Mouse (Mus musculus): Measurements from ENCODE around the gene Kif19a. TPM values are rescaled to one million over a fixed set of nuclear protein-coding genes. Genes with fewer than 3 reads are reported as not detected.

The Kif19a gene
- polyA plus RNA-seq, 1 experiment from 2014 or later, result 0.66 TPM

- no peaks in the 10 kb centered on the region for H3K27me3 ChIP-seq (replicated peaks; ENCODE audit: control insufficient read depth, insufficient read depth, low read length)
- no peak overlapping the region for H3K4me2 ChIP-seq (ENCODE audit: low read length)
- no peak overlapping the region for H3K27ac ChIP-seq (ENCODE audit: low read length)
- H3K9me3 ChIP-seq (ENCODE audit: control insufficient read depth, low read length), result no peaks in the 10 kb centered on the region
- H3K9ac ChIP-seq (replicated peaks; ENCODE audit: low read depth, low read length), result no peak overlapping the region
- peaks cover 9% of the 10 kb centered on the region for H3K4me1 ChIP-seq (replicated peaks; ENCODE audit: control insufficient read depth, insufficient read depth, low read length)
- 49% methylated on average over 5 of the region's 5 CpGs for WGBS
- H3K4me3 ChIP-seq (replicated peaks; ENCODE audit: low read length), result no peak overlapping the region
- no peak for ATAC-seq
- H3K36me3 ChIP-seq (ENCODE audit: control insufficient read depth, insufficient read depth), result no peaks in the 10 kb centered on the region
These were observed 36.9 kb upstream of the Kif19a start for GRCm38 (mm10) chr11:114728333-114728732.

GRCm38 (mm10) chr11:114729832-114730363 lies 35.3 kb upstream of the Kif19a start:
- Histone ChIP-seq H3K36me3 (ENCODE audit: control insufficient read depth, insufficient read depth) (no peaks in the 10 kb centered on the region), H3K4me3 (replicated peaks; ENCODE audit: low read length) (no peak overlapping the region), H3K9ac (replicated peaks; ENCODE audit: low read depth, low read length) (no peak overlapping the region), H3K4me1 (replicated peaks; ENCODE audit: control insufficient read depth, insufficient read depth, low read length) (peaks cover 9% of the 10 kb centered on the region), H3K27me3 (replicated peaks; ENCODE audit: control insufficient read depth, insufficient read depth, low read length) (no peaks in the 10 kb centered on the region), H3K9me3 (ENCODE audit: control insufficient read depth, low read length) (no peaks in the 10 kb centered on the region), H3K27ac (ENCODE audit: low read length) (no peak overlapping the region), H3K4me2 (ENCODE audit: low read length) (no peak overlapping the region)
- 52% methylated on average over 6 of the region's 6 CpGs for WGBS
- no peak for ATAC-seq

- Histone ChIP-seq H3K27ac (ENCODE audit: low read length) (no peak overlapping the region), H3K36me3 (ENCODE audit: control insufficient read depth, insufficient read depth) (no peaks in the 10 kb centered on the region), H3K4me2 (ENCODE audit: low read length) (no peak overlapping the region), H3K4me1 (replicated peaks; ENCODE audit: control insufficient read depth, insufficient read depth, low read length) (peaks cover 9% of the 10 kb centered on the region), H3K9ac (replicated peaks; ENCODE audit: low read depth, low read length) (no peak overlapping the region), H3K27me3 (replicated peaks; ENCODE audit: control insufficient read depth, insufficient read depth, low read length) (no peaks in the 10 kb centered on the region), H3K9me3 (ENCODE audit: control insufficient read depth, low read length) (no peaks in the 10 kb centered on the region), H3K4me3 (replicated peaks; ENCODE audit: low read length) (no peak overlapping the region)
- ATAC-seq, result no peak
- 80% methylated on average over 4 of the region's 4 CpGs for WGBS
These were observed 33.5 kb upstream of the Kif19a start for GRCm38 (mm10) chr11:114731711-114732110.

GRCm38 (mm10) chr11:114732890-114733289 lies 32.3 kb upstream of the Kif19a start:
- Histone ChIP-seq H3K27ac (ENCODE audit: low read length) (no peak overlapping the region), H3K4me2 (ENCODE audit: low read length) (no peak overlapping the region), H3K36me3 (ENCODE audit: control insufficient read depth, insufficient read depth) (no peaks in the 10 kb centered on the region), H3K9ac (replicated peaks; ENCODE audit: low read depth, low read length) (no peak overlapping the region), H3K9me3 (ENCODE audit: control insufficient read depth, low read length) (no peaks in the 10 kb centered on the region), H3K4me3 (replicated peaks; ENCODE audit: low read length) (no peak overlapping the region), H3K27me3 (replicated peaks; ENCODE audit: control insufficient read depth, insufficient read depth, low read length) (no peaks in the 10 kb centered on the region), H3K4me1 (replicated peaks; ENCODE audit: control insufficient read depth, insufficient read depth, low read length) (peaks cover 3% of the 10 kb centered on the region; the same call in 1 of the 2 replicates)
- no peak for ATAC-seq
- 86% methylated on average over 22 of the region's 22 CpGs for WGBS

- H3K27me3 ChIP-seq (replicated peaks; ENCODE audit: control insufficient read depth, insufficient read depth, low read length), result no peaks in the 10 kb centered on the region
- peaks cover 3% of the 10 kb centered on the region; the same call in 1 of the 2 replicates for H3K4me1 ChIP-seq (replicated peaks; ENCODE audit: control insufficient read depth, insufficient read depth, low read length)
- WGBS, result 89% methylated on average over 2 of the region's 2 CpGs
- no peak overlapping the region for H3K4me3 ChIP-seq (replicated peaks; ENCODE audit: low read length)
- H3K36me3 ChIP-seq (ENCODE audit: control insufficient read depth, insufficient read depth), result no peaks in the 10 kb centered on the region
- H3K9me3 ChIP-seq (ENCODE audit: control insufficient read depth, low read length), result no peaks in the 10 kb centered on the region
- ATAC-seq, result no peak
- no peak overlapping the region for H3K9ac ChIP-seq (replicated peaks; ENCODE audit: low read depth, low read length)
- H3K4me2 ChIP-seq (ENCODE audit: low read length), result no peak overlapping the region
- H3K27ac ChIP-seq (ENCODE audit: low read length), result no peak overlapping the region
These were observed 29.1 kb upstream of the Kif19a start for GRCm38 (mm10) chr11:114736111-114736510.

- ATAC-seq, result peak; percentile 55; the same call in 1 of the 2 replicates
- Histone ChIP-seq H3K4me1 (replicated peaks; ENCODE audit: control insufficient read depth, insufficient read depth, low read length) (peaks cover 9% of the 10 kb centered on the region), H3K9ac (replicated peaks; ENCODE audit: low read depth, low read length) (no peak overlapping the region), H3K36me3 (ENCODE audit: control insufficient read depth, insufficient read depth) (no peaks in the 10 kb centered on the region), H3K27ac (ENCODE audit: low read length) (no peak overlapping the region), H3K9me3 (ENCODE audit: control insufficient read depth, low read length) (no peaks in the 10 kb centered on the region), H3K4me3 (replicated peaks; ENCODE audit: low read length) (no peak overlapping the region), H3K27me3 (replicated peaks; ENCODE audit: control insufficient read depth, insufficient read depth, low read length) (no peaks in the 10 kb centered on the region), H3K4me2 (ENCODE audit: low read length) (peak overlapping the region; percentile 3; the same call in 1 of the 2 replicates)
- 9% methylated on average over 11 of the region's 11 CpGs for WGBS
These were observed 28.1 kb upstream of the Kif19a start for GRCm38 (mm10) chr11:114736913-114737624.

GRCm38 (mm10) chr11:114740598-114740997 lies 24.6 kb upstream of the Kif19a start:
- Histone ChIP-seq H3K4me2 (ENCODE audit: low read length) (no peak overlapping the region), H3K36me3 (ENCODE audit: control insufficient read depth, insufficient read depth) (no peaks in the 10 kb centered on the region), H3K27me3 (replicated peaks; ENCODE audit: control insufficient read depth, insufficient read depth, low read length) (no peaks in the 10 kb centered on the region), H3K9me3 (ENCODE audit: control insufficient read depth, low read length) (no peaks in the 10 kb centered on the region), H3K27ac (ENCODE audit: low read length) (no peak overlapping the region), H3K9ac (replicated peaks; ENCODE audit: low read depth, low read length) (no peak overlapping the region), H3K4me1 (replicated peaks; ENCODE audit: control insufficient read depth, insufficient read depth, low read length) (peaks cover 11% of the 10 kb centered on the region), H3K4me3 (replicated peaks; ENCODE audit: low read length) (no peak overlapping the region)
- ATAC-seq, result no peak
- 47% methylated on average over 10 of the region's 10 CpGs for WGBS

GRCm38 (mm10) chr11:114741451-114741850 lies 23.7 kb upstream of the Kif19a start:
- no peaks in the 10 kb centered on the region for H3K27me3 ChIP-seq (replicated peaks; ENCODE audit: control insufficient read depth, insufficient read depth, low read length)
- H3K4me2 ChIP-seq (ENCODE audit: low read length), result no peak overlapping the region
- H3K9me3 ChIP-seq (ENCODE audit: control insufficient read depth, low read length), result no peaks in the 10 kb centered on the region
- no peak for ATAC-seq
- no peaks in the 10 kb centered on the region for H3K36me3 ChIP-seq (ENCODE audit: control insufficient read depth, insufficient read depth)
- no peak overlapping the region for H3K27ac ChIP-seq (ENCODE audit: low read length)
- H3K4me3 ChIP-seq (replicated peaks; ENCODE audit: low read length), result no peak overlapping the region
- H3K9ac ChIP-seq (replicated peaks; ENCODE audit: low read depth, low read length), result no peak overlapping the region
- WGBS, result 14% methylated on average over 6 of the region's 6 CpGs
- H3K4me1 ChIP-seq (replicated peaks; ENCODE audit: control insufficient read depth, insufficient read depth, low read length), result peaks cover 11% of the 10 kb centered on the region

GRCm38 (mm10) chr11:114745134-114745533 lies 20.1 kb upstream of the Kif19a start:
- Histone ChIP-seq H3K27me3 (replicated peaks; ENCODE audit: control insufficient read depth, insufficient read depth, low read length) (no peaks in the 10 kb centered on the region), H3K4me1 (replicated peaks; ENCODE audit: control insufficient read depth, insufficient read depth, low read length) (peaks cover 7% of the 10 kb centered on the region), H3K4me3 (replicated peaks; ENCODE audit: low read length) (peak overlapping the region; percentile 15; the same call in 1 of the 2 replicates), H3K9me3 (ENCODE audit: control insufficient read depth, low read length) (no peaks in the 10 kb centered on the region), H3K4me2 (ENCODE audit: low read length) (peak overlapping the region; percentile 51), H3K27ac (ENCODE audit: low read length) (no peak overlapping the region), H3K36me3 (ENCODE audit: control insufficient read depth, insufficient read depth) (no peaks in the 10 kb centered on the region), H3K9ac (replicated peaks; ENCODE audit: low read depth, low read length) (no peak overlapping the region; the same call in 1 of the 2 replicates)
- peak; percentile 72 for ATAC-seq
- WGBS, result 0% methylated on average over 12 of the region's 12 CpGs

All from forebrain, embryonic 16.5 days (tissue).